Mouse (Mus musculus) cerebellum, adult 2 months (tissue): ENCODE data around the gene Clec2l. TPM values are rescaled to one million over a fixed set of nuclear protein-coding genes. Genes with fewer than 3 reads are reported as not detected.
A peak's percentile ranks its signal among the peaks of the same experiment; 100 is the strongest.

ENCODE experiments used
- DNase-seq, 2 experiments: peaks; one replicate each; pipeline ENCODE4 v3.0.0; 2021
- H3K27ac ChIP-seq: fragments of 200-500 bp; 2 replicates; pipeline ENCODE4 v1.5.1; 2012; ENCODE audit warnings: low read length, control low read depth, inconsistent platforms; ENCODE audit not compliant: insufficient read depth
- H3K27me3 ChIP-seq: fragments of 200-500 bp; 2 replicates; pipeline ENCODE4 v1.6.1; 2012; ENCODE audit warnings: inconsistent platforms, mild to moderate bottlenecking, low read length, moderate library complexity; ENCODE audit not compliant: control insufficient read depth, insufficient read depth
- H3K4me1 ChIP-seq: fragments of 200-500 bp; 2 replicates; pipeline ENCODE4 v1.6.1; 2011; ENCODE audit warnings: low read length; ENCODE audit not compliant: control insufficient read depth, insufficient read depth
- H3K4me3 ChIP-seq: fragments of 200-500 bp; replicated peaks from 2 replicates; pipeline ENCODE3; 2011; ENCODE audit warnings: mild to moderate bottlenecking, low read depth, low read length, control low read depth; ENCODE audit not compliant: insufficient read depth
- CTCF ChIP-seq: fragments of 200-500 bp; IDR thresholded peaks from 2 replicates; pipeline ENCODE4 v1.5.1; 2011; ENCODE audit warnings: low read depth, mild to moderate bottlenecking, control low read depth, low read length, moderate library complexity, borderline replicate concordance; ENCODE audit not compliant: insufficient read depth
- POLR2A ChIP-seq: fragments of 200-500 bp; IDR thresholded peaks from 2 replicates; pipeline ENCODE4 v1.6.1; 2011; ENCODE audit warnings: low read length, control low read depth, borderline replicate concordance; ENCODE audit not compliant: insufficient read depth
- WGBS: fragments of 180-500 bp; shearing (Covaris S2); methylation state at CpG from one replicate; pipeline ENCODE4 v1.1.7; 2018; 5-methylcytosine and 5-hydroxymethylcytosine counted together
- polyA plus RNA-seq: library from polyadenylated mRNA; depleted of rRNA; stranded (reverse); fragments of >200 nt; gene quantifications from 2 replicates; pipeline ENCODE4 v1.2.3, GENCODE M21; 2012

The Clec2l gene
- polyA plus RNA-seq, 1 experiment: 226 TPM

DNA sequence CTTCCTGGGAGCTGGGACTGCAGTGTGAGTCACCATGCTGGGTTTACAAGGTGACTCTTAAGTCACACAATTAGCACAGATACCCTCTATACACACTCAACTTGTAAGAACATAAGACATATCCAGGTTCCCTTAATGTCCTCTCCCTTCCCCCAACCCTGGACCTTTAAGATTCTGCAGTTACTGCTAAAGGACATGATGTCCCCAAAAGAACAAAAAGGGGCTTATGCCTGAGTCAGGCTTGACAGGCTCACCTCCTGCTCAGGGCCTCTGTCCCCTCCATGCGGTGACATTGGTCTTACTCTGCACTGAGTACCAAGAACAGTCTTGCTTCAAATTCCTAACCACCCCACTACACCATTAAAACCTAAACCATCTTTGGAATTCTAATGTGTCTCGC, 30.0 kb upstream of the Clec2l start:
- H3K27ac ChIP-seq: no peak overlapping the region
- H3K4me1 ChIP-seq: no peaks in the 10 kb centered on the region; the same call in 1 of the 2 replicates
- 95% methylated on average over 2 of the region's 2 CpGs for WGBS
- DNase-seq: no peak
- H3K27me3 ChIP-seq: no peaks in the 10 kb centered on the region; the same call in 1 of the 2 replicates
- H3K4me3 ChIP-seq: no peak overlapping the region
- TF ChIP-seq POLR2A: no peak
- no peak for TF ChIP-seq CTCF

GRCm38 (mm10) chr6:38634461-38634860, 28.4 kb upstream of the Clec2l start:
- no peak for DNase-seq
- no peaks in the 10 kb centered on the region; the same call in 1 of the 2 replicates for H3K4me1 ChIP-seq
- no peak overlapping the region for H3K27ac ChIP-seq
- 85% methylated on average over 8 of the region's 8 CpGs for WGBS
- TF ChIP-seq CTCF: no peak
- no peak for TF ChIP-seq POLR2A
- H3K4me3 ChIP-seq: no peak overlapping the region
- no peaks in the 10 kb centered on the region; the same call in 1 of the 2 replicates for H3K27me3 ChIP-seq

DNA sequence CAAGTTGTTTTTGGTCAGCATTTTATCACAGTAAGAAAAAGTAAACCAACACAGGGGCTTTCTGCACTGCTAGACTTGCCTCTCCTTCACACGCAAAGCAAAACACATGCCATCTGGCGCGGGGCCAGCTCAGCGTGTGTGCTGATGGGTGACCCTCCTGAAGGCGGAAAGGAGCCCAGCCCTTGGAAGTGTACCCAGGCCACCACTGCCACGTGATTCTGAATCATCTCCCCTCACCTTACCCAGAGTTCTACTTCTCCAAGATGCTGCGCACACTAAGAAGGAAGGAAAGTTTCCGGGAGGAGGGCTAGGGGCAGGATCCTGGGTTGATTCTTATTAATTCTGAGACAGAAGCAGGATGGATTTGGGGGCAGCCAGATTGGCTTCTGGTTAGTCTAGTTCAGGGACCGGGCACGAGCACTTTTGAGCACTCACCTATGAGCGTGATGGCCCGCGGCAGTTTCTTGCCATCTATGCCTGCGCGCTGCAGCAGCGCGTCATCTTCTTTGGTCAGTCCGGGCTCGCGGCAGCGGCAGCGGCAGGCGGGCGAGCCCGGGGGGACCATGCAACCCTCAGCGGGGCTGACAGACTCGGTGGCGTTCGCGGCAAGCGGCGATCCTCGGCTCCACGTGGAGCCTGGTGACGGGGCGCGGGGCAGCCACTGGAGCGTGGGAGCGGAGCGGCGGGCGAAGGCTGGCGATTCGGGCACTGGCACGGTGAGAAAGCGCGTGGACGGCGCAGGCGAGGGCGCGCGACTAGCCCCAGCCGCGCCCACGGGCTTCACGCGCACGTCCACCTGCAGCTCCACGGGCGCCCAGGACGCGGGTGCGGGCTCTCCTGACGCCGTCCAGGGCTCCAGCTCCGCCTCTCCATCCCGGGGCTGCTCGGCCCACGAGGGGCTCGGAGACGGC, 26.7 kb upstream of the Clec2l start:
- H3K4me3 ChIP-seq: peak overlapping the region; percentile 31
- no peak overlapping the region for H3K27ac ChIP-seq
- DNase-seq: peak; percentile 35 to 45
- H3K4me1 ChIP-seq: no peaks in the 10 kb centered on the region; the same call in 1 of the 2 replicates
- under 1% methylated on average over 71 of the region's 72 CpGs for WGBS
- TF ChIP-seq POLR2A (no peak), CTCF (no peak)
- H3K27me3 ChIP-seq: no peaks in the 10 kb centered on the region; the same call in 1 of the 2 replicates

GRCm38 (mm10) chr6:38636852-38637618, 25.8 kb upstream of the Clec2l start, which contains the start of gene Klrg2:
Gene Klrg2, minus strand, starts transcription at chr6:38637242.
- Histone ChIP-seq H3K4me1 (no peaks in the 10 kb centered on the region; the same call in 1 of the 2 replicates), H3K27ac (no peak within 1 kb of the TSS), H3K4me3 (peak within 1 kb of the TSS; percentile 31), H3K27me3 (no peaks in the 10 kb centered on the region; the same call in 1 of the 2 replicates)
- DNase-seq: peak; percentile 42 to 51
- 2% methylated on average over 60 of the region's 60 CpGs for WGBS
- TF ChIP-seq CTCF (no peak), POLR2A (no peak)

DNA sequence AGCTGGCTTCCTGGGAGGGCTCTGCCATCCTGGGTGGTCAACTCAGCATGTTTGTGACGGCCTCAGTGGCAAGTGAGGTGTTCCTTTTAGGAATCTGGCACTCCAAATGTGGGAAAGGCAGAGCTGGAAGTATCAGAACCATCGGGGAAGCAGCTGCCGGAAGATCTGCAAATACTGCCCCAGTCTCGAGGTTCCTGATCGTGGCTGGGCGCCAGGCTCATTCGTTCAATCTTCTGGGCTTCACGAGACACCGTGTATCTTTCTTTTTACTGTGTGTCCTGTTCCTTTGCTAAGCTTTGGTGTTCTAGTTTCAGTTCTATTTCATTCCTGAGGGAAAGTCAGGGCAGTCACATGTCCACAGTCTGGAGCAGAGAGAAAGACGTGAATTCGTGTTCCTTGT, 22.5 kb upstream of the Clec2l start:
- TF ChIP-seq CTCF (no peak), POLR2A (no peak)
- H3K4me1 ChIP-seq: no peaks in the 10 kb centered on the region; the same call in 1 of the 2 replicates
- 37% methylated on average over 11 of the region's 11 CpGs for WGBS
- H3K27ac ChIP-seq: no peak overlapping the region
- no peak overlapping the region for H3K4me3 ChIP-seq
- no peaks in the 10 kb centered on the region; the same call in 1 of the 2 replicates for H3K27me3 ChIP-seq
- DNase-seq: no peak

- H3K4me3 ChIP-seq: no peak overlapping the region
- H3K27me3 ChIP-seq: no peaks in the 10 kb centered on the region
- 65% methylated on average over 5 of the region's 5 CpGs for WGBS
- no peak overlapping the region for H3K27ac ChIP-seq
- DNase-seq: no peak
- TF ChIP-seq POLR2A: no peak
- no peaks in the 10 kb centered on the region for H3K4me1 ChIP-seq
These were observed 21.6 kb upstream of the Clec2l start for GRCm38 (mm10) chr6:38641228-38641627.

DNA sequence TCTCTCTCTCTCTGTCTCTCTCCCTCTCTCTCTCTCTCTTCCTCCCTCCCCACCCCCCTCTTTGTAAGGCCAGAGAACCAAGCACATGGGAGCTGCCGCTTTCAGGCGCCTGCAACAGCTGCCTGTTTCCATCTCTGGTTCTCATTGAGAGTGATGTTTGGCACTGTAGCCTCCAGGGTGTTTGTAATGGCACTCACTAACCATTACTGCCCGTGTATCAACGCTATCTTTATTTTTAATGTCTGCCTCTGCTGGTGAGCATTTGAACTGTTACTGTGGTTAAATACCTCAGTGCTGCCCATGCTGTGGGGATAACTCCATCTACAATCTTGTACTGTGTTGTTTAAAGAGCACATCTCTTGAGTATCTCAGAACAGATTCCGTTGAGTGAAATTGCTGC, 21.2 kb upstream of the Clec2l start:
- TF ChIP-seq POLR2A (no peak), CTCF (no peak)
- Histone ChIP-seq H3K4me1 (no peaks in the 10 kb centered on the region; the same call in 1 of the 2 replicates), H3K27me3 (no peaks in the 10 kb centered on the region), H3K4me3 (no peak overlapping the region), H3K27ac (no peak overlapping the region)
- WGBS: 48% methylated on average over 5 of the region's 5 CpGs
- DNase-seq: no peak
